Mouse (Mus musculus) frontal cortex, postnatal 36 days (tissue): ENCODE data around the gene Pde4dip.

Source experiments
- DNase-seq, 2 experiments: peaks; one replicate each; pipeline ENCODE4 v3.0.0; 2022; ENCODE audit warnings: low spot score in 2 of 2

Pde4dip gene

DNA sequence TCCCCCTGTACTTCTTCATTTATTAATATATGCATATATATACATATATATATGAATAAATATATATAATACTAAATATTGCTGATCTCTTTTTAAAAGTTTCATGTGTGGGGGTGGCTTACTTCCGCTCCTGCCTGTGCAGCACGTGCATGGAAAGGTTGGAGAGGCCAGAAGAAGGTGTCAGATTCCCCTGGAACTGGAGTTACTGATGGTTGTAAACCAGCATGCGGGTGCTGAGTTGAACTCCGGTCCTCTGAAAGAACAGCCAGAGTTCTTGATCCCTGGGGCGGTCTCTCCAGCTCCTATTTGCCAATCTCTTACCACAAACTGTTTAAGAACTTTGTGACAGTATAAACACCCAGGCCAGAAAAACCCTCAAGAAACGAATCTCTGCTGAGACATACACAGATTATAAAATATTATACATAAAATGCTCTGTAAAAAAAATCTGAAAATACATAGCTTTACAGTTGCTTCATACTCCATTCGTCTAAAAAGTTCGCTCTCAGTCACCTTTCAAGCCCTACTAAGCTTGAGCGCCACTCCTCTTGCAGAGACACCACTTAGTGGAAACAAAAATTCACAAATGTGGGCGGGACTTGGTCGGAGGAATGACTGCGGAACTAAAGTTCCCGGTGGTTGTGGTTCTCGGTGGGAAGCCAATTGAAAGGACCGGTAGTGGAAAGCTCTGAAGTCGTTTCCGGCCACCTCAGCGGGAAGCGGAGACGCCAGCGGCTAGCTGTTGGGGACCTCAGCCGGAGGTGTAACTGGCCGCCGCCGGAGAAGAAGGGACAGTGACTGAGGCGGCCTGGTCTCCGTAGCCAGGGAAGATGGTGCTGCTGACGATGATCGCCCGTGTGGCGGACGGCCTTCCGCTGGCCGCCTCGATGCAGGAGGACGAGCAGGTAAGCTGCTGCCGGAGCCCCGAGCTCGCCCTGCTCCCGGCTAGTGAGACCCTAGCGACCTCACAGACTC is 12.3 kb upstream of the Pde4dip start, which contains the start of gene Sec22b:
Sec22b (plus strand) TSS at position 675 of the 975 bp plus-strand sequence.
- peak; percentile 93 to 94 for DNase-seq

DNA sequence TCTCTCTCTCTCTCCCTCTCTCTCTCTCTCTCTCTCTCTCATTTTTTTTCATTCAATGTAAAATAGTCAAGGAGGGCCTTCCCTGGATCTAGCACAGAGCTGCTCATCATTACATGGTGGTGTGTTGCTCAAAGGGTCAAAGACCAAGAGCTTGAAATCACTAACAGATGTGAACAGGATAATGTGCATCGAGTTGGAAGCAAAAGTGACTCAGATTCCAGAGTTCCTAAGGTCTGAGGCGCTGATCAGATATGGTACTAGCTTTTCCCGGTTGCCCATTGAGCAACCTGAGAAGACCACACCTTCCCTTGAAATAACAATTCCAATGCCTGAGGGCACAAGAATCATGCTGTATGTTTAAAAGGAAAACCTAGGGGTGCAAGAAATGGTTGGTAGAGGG is 9.9 kb upstream of the Pde4dip start:
- DNase-seq = no peak

DNA sequence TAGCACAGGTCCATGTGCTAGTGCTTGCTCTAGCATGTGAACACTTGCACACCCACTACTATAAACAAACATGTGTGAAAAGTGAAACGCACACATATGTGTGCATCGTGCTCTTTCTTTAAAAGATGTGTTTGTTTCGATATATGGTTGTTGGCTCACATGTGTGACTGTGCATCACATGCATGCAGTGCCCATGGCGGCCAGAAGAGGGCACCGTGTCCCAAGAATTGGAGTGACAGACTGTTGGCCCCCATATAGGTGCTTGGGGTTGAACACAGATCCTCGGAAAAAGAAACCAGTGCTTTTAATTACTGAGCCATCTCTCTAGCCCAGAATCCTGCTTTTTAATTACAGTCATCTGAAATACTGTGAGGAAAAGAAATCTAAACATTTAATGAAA is 6.2 kb upstream of the Pde4dip start:
- no peak for DNase-seq

DNA sequence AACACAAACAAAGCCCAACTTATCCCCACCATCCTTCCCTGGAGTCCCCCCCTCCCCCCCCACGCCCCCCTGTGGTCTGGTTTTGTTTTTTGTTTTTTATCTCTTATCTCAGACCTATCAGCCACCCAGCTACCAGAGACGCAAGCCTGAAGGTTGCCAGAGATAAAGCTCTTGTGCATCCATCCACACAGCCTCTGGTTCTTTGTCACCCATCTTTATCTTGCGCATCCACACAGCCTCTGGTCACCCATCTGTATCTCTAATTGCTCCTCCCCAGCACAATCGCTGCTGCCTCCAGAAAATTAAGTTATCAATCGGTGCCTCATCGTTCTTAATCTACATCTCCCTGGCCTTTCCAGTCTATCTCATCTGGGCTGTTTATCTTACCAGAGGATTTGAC is 1.7 kb upstream of the Pde4dip start:
- DNase-seq = no peak

DNA sequence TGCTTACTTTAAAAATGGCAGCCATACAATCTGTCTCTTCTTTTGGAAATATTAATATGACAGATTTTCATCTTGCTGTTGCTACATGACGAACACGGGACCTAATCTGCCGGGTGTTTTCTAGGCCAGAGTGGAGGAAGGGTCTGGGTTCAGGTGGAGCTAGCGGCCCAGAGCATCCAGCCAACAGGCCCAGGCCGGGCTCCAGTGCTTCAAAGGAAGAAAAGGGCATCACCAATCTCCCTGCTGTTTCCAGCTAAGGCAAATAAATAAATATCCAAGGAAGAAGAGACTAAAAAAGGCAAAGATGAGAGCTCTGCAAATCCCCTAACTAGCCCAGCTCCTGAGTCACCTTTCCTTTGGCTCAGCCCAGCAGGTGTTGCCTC is 731 bp downstream of the Pde4dip start:
- peak in 1 of 2 experiments; percentile 36 for DNase-seq

DNA sequence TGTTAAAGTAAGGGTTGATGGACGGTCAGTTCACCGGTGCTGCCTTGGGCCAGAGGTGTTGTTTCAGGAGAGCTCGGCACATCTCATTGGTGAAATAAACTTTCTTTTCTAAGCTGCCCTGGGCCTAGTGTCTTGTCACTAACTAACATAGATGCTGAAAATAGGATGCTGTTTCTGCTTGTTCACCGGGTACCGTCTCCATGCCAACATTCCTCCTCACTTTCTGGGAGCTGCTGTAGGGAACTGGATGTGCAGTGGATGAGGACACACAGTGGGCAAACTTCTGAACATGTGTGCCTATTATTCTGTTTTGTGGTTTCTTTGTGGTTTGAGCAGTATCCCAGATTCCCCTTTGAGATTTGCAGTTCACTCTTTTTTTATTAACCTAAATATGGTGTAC is 6.9 kb downstream of the Pde4dip start:
- peak; percentile 42 to 53 for DNase-seq

DNA sequence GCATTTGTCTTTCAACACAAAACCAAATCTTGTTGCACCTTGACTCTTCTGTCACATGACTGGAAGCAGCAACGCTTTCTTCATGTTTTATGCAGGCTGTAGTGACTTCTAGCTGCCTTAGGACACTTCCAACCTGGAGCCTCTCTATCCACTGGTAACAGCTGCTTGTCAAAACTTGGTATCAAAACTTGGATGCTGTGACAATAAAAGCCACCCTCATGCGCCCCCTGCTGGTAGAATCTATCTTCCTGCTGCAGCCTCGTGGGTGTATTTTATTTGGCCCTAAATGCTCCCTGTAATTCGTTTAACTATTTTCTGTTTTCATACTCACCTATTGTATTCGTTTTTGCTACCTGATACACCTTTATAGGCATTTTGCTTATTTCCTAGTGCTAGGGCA is 9.3 kb downstream of the Pde4dip start:
- DNase-seq = peak; percentile 69 to 76

DNA sequence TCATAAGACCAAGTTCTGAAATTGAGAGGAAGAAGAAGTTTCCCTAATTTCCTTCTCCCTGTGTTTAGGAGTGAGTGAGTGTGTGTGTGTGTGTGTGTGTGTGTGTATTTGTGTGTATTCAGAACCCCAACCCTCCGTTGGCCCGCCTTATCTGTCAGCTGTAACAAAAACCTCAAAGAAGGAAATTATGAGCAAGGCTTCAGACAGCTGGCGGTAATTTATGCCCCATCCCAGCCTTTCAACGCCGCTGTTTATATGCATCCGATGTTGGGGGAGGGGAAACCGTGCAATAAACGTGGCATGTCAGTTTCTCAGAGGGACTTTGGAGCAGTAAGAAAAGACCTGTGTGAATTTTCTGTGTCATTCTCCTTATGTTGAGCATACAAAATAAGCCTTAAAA is 12.2 kb downstream of the Pde4dip start:
- no peak for DNase-seq

DNA sequence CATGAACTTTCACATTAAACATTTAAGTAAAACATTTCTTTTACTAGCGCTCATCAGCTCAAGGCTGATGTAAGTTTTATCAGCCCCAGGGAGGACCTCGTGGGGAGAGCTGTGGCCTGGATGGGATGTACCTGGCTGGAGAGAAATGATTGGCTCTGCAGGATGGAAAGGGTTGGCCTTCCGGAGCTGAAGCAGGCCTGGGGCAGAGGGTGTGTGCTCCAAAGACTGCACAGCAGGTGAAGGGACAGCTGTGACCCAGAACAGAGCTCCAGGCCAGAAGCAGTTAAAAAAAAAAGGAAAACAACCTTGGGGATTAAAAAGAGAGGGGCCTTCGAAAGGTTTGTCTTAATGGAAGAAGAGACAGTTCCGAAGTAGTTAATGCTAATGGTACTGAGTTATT is 13.7 kb downstream of the Pde4dip start:
- no peak for DNase-seq

DNA sequence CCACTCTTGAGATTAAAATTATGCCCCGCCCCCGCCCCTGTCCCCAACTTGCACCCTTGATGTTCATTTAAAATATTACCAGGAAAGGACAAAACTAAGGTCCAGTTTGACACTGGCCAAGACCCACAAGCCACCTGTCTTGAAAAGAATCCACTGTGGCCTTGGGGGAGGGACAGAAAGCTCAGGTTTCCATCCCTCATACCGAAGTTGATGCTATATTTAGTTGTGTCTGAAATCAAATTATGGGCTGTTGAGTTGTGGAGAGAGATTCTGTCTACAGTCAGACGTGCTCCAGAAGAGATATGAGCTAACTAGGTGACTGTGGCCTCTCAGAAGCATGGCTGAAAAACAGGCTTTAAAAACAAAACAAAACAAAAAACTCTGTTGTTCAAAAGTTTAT is 18.8 kb downstream of the Pde4dip start:
- DNase-seq = no peak

DNA sequence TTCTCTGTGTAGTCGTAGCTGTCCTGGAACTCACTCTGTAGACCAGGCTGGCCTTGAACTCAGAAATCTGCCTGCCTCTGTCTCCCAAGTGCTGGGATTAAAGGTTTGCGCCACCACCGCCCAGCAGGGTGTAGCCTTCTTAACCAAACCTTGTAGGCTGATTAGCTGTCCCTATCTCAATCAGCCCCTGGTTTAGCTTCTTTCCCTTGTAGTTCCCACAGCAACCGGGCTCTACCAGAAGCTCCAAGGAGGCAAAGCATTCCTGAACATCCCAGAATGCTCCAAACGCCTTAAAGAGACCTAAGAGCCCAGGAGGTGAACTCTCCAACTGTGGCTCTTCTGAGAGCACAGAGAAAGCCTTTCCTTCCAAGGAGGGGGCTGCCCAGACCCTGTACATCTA is 19.8 kb downstream of the Pde4dip start:
- no peak for DNase-seq

DNA sequence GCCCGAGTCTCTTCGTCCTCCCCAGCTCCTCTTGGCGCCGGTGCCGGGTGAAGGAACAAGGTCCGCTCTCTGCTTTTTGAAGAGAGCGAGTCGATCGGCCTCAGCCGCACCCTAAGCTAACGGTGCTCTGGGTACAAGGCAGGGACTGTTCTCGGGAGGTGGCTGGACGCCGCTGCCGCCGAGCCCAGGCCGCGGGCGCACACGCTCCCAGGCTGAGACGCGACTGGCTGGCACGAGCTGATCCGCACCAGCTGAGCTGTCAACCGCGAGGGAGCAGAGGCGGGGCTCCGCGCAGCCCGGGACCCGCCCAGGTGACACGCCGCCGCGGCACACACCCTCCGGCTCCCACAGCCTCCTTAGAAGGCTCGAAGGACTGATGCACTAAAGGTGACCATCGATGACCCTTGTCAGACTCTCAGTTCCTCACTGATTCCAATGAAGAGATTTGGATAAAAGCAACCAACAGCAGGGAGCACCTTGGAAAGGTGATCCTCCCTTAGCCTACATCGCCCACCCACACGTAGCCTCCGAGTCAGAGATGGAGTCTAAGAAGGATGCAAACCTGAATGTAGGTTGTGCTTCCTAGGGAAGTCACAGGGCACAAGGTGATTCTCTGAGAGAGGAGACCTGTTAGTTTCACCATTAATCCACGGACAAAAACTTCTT is 20.4 kb downstream of the Pde4dip start:
- DNase-seq = peak; percentile 80 to 86

DNA sequence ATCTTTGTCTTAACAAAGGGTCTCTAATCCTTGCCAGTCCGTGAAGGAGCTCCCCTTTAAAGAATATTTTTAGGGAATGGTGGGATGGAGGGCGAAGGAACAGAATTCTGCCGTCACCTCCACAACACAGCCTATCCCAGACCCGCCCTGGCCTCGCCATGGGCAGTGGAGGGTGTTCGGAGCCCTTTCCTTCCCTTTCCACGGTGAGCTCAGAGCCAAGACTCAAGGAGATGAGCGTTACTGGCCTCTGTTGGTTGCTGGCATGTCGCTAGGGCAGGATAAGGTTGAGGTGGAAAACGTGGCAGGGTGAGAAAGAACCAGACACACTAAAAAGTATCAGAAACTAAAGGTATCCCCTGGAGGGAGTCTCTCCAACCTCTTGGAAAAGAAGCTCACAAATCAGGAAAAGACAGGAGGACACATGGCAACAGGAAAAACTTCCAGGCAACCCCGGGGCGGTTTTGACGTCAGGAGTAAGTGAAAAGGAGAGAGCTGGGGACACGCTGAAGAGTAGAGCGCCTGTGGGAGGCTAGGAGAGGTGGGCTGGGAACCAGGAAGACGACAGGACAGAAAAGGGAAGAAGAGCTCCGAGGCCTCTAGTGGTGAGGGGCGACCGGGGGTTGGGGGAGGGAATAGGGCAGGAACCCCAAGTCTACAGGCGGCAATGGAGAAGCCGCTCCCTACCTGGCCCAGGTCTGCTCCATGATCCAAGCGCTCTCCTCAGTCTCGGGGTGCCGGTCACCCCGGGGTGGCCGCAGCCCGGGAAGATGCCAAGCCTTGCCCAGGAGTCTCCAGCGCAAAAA is 21.1 kb downstream of the Pde4dip start:
- DNase-seq = no peak

DNA sequence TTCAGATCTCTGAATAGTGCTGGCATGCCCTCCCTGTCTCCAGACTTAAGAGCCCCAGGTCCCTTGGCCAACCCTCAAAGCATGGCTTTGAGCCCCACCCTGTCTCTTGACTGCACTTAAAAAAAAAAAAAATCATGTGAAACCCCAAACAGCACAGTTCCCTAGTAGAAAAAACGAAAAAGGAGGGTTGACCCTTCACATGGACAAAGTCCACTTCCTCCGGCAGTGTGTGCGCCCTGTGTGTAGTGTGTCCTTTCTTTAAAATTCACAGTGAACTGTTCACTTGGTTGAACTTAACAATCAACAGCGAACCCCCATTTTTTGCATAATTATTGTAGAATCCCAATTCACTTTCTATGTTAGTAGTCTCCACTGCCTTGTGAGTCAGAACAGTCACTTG is 21.8 kb downstream of the Pde4dip start:
- no peak for DNase-seq

DNA sequence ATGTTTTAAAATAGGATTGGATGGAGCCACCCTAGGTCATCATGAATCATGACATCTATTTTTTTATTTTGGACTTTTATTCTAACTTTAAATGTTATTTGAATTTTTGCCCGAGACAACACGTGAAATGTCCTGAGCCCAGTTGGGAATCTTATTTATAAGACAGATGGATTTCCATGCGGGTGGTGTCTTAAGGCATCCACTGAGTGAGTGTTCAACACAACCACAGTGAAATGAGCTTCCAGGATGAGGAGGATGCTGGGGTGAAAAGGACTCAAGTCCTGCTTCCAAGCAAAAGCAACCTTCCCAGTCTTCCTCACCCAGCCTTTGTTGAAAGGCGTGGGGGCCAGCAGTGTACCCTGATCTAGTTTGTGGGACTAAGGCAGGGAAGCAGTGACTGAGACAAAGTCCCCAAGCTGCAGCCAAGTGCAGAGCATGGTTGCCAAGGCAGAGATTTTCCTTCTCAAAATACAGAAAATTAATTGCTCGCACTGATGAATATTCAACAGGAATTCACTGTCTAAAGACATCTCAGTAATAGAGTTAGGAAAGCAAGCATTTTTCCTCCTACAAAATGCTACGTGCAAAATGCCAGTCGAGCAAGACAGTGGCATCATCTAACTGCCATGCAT is 27.6 kb downstream of the Pde4dip start:
- no peak for DNase-seq

DNA sequence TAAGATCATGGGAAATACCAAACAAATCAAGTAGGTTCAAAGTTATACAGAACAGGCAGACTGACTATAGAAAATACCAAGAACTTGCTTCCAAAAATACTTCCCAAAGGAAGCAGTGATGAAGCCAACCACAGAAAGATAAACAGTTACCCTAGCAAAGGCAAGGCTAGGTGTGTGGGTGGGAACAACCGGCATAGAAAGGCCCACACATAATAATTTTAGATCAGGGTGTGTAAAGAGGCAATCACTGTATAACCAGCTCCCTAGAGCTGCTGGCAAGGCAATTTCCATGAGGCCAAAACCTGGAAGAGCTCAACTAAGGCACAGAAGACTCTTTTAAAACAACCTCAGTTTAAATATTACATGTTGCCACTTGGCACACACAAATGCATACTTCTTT is 29.1 kb downstream of the Pde4dip start:
- DNase-seq = peak in 1 of 2 experiments; percentile 75

DNA sequence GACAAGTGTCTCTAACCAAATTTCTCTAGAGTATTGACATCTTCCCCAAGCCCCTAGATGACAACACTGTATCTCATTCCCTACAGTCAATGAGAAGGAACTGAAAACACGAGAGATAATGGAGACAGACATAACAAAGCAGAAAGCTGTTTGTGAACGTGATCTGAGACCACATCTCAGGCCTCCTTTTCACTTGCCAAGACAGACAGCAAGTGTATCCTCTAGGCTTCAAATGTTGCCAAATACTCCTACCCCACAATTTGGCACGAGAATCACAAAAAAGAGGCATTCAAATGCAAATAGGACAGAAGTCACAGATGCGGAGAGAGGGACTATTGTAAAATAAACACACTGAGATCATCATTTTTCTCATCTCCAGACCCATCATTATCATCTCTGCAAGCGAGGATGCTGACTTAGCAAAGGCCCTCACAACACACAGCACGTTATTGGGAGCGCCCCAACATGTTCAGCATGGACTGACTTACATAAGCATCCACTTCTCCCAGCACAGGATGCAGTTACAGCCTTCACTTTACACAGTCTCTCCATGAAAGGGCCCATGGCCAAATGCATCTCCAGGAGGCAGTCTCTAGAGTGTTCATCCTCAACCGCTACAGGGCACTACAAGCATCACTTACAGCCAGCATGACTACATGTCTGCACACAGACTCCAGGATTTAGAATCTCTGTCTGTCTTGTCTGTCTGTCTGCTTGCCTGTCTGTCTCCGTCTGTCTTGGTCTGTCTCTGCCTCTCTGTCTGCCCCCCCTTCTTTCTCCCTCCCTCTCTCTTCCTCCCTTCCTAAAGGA is 33.7 kb downstream of the Pde4dip start:
- DNase-seq = peak in 1 of 2 experiments; percentile 63

DNA sequence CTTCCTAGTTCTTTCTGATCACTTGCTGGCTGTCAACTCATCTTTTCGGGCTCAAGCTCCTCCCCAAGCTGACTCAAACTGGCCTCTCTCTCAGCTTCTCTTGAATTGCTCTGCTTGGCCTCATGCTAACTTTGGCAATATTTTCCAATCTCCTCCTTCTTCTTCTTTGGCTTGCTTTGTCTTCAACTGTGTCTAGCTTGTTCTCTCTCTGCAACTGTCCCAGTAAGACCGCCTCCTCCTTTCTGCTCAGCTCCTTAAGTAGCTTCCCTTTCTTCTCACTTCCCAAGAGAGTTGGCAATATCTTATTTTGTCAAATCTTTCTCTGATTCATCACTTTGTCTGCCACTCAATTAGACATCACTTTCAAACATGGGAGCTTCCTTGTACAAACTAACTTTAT is 36.7 kb downstream of the Pde4dip start:
- DNase-seq = no peak

DNA sequence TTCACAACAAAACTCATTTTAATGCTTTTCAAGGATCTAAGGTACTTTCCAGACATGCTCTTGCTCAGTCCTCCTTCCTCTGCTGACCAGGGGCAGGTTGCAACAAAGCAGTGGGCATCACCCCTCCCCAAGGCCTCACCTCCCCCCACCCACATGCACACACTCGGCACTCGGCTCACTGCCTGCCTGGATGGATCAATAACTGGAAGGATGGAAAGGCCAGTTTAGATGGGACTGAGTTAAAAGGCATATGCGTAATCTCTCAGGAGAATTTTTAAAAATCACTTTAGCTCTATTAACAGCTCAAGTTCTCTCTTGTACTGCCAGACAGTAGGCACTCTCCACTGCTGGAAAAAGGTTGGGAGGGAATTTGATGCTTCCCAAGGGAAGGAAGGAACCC is 40.9 kb downstream of the Pde4dip start:
- no peak for DNase-seq

DNA sequence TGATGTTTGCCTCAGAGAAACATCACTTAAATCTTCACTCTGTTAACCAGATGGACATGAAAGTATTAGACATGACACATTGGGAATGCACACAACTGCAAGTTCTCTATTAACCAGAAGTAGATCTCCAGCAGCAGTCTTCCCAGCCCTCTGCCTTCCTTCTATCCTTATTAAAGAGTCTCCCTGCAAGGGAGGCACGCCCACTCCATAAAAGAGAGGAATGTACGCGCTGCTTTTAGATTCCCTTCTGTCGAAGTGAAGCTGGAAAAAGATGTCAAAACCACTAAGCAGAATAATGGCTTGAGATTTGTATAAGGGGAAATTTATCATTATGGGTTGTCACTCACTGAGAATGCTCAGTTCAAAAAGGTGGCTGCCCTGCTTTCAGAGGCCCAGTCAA is 42.1 kb downstream of the Pde4dip start:
- no peak for DNase-seq

DNA sequence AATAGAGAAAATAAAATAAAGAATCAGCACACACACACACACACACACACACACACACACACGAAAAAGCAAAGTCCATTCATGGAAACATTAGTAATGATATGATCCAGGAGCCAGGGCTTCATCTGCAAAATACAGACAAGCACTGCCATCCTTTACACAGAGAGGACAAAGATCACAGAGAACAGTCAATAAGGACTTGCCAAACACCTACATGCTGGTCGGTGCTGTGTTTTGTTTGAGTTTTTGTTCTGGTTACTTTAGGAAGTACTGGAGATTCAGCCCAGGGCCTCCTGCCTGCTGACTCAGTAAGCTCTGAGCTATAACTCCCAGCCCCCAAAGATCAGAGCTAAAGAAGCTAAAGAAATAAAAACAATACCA is 43.7 kb downstream of the Pde4dip start:
- DNase-seq = no peak
